Mouse (Mus musculus) neutrophil, adult 59 days (primary cell): ENCODE measurements around the gene Micall1. TPM values are rescaled to one million over a fixed set of nuclear protein-coding genes. Genes with fewer than 3 reads are reported as not detected.

ENCODE experiments used
- total RNA-seq, 2 experiments: library from RNA; stranded (reverse); gene quantifications; 1 replicate in 1 of 2; 2 replicates in 1 of 2; pipeline ENCODE4 v1.2.4; 2023

The Micall1 gene
- total RNA-seq, result 10 to 100 TPM; 13.8 to 14.1 TPM

GRCm38 (mm10) chr15:79108421-79109320 is at the start of gene Micall1:
Gene Micall1, plus strand, starts transcription at chr15:79108898.

GRCm38 (mm10) chr15:79062376-79063159 is 46.1 kb upstream of the Micall1 start, which contains the start of gene Ankrd54:
Gene Ankrd54, minus strand, starts transcription at chr15:79062893.

GRCm38 (mm10) chr15:79074913-79075532 is 33.7 kb upstream of the Micall1 start, which contains the start of gene Eif3l:
Gene Eif3l, plus strand, starts transcription at chr15:79075179.

GRCm38 (mm10) chr15:79140866-79141565 is 32.3 kb downstream of the Micall1 start, which contains the start of the genes Polr2f and 1700088E04Rik:
Gene Polr2f, plus strand, starts transcription at chr15:79141009.
Gene 1700088E04Rik, minus strand, starts transcription at chr15:79141253.

GRCm38 (mm10) chr15:79165140-79165539 is 56.4 kb downstream of the Micall1 start, which contains the start of gene Sox10:
Gene Sox10, minus strand, starts transcription at chr15:79165240.

Other genes starting within 250 kb of the Micall1 start
- gene Gga1, start 231.7 kb upstream of the Micall1 start, total RNA-seq, result 10 to 100 TPM; 72.9 to 82.0 TPM
- gene Gm49510, start 209.2 kb upstream of the Micall1 start, total RNA-seq, result not detected
- gene Sh3bp1, start 209.1 kb upstream of the Micall1 start, total RNA-seq, result 10 to 100 TPM; 78.9 to 85.5 TPM
- 1 to 10 TPM; 1.8 TPM for gene Pdxp, start 195.0 kb upstream of the Micall1 start, total RNA-seq
- gene Lgals1, start 182.2 kb upstream of the Micall1 start, total RNA-seq, result 100 to 1,000 TPM; 190 to 293 TPM
- gene Nol12, start 174.0 kb upstream of the Micall1 start, total RNA-seq, result 10 to 100 TPM; 16.7 to 22.5 TPM
- gene Triobp, start 161.2 kb upstream of the Micall1 start, total RNA-seq, result 100 to 1,000 TPM; 163 to 195 TPM
- 10 to 100 TPM; 20.2 to 25.9 TPM for gene H1f0, start 80.4 kb upstream of the Micall1 start, total RNA-seq
- not detected for gene Galr3, start 67.0 kb upstream of the Micall1 start, total RNA-seq
- 10 to 100 TPM; 17.2 to 18.7 TPM for gene Ankrd54, start 46.0 kb upstream of the Micall1 start, total RNA-seq
- gene Eif3l, start 33.7 kb upstream of the Micall1 start, total RNA-seq, result 10 to 100 TPM; 60.8 to 68.5 TPM
- gene Polr2f, start 32.1 kb downstream of the Micall1 start, total RNA-seq, result 10 to 100 TPM; 23.0 to 24.9 TPM
- gene 1700088E04Rik, start 32.4 kb downstream of the Micall1 start, total RNA-seq, result not detected
- gene Sox10, start 56.3 kb downstream of the Micall1 start, total RNA-seq, result not detected
- gene Pick1, start 120.3 kb downstream of the Micall1 start, total RNA-seq, result 1 to 10 TPM; 5.8 to 7.4 TPM
- gene Gm49486, start 120.5 kb downstream of the Micall1 start, total RNA-seq, result under 1 TPM; 0.16 to 0.18 TPM
- not detected for gene Slc16a8, start 145.9 kb downstream of the Micall1 start, total RNA-seq
- not detected for gene Baiap2l2, start 176.6 kb downstream of the Micall1 start, total RNA-seq
- gene Pla2g6, start 219.5 kb downstream of the Micall1 start, total RNA-seq, result 1 to 10 TPM; 5.4 to 8.4 TPM
- gene Maff, start 237.7 kb downstream of the Micall1 start, total RNA-seq, result 10 to 100 TPM; 12.0 to 15.1 TPM